In genomic region chr14:59626711-59627110, GRCm38 (mm10) we compare ENCODE assay signal across 9 mouse cellular contexts. TPM values are rescaled to one million over a fixed set of nuclear protein-coding genes. Genes with fewer than 3 reads are reported as not detected.
DNase-seq lines count a peak whose midpoint lies in the region; ATAC-seq and TF ChIP-seq lines count a peak whose summit lies in the region.
"Had no signal": no experiment of that assay in that cellular context is flagged by ENCODE, and none has a peak within 500 bp of the region (broad histone marks: within the 10 kb centered on the region; RNA-seq: fewer than 3 reads in every experiment).

No protein-coding gene starts in this region.

- 11% methylated on average over 8 of the region's 8 CpGs for WGBS in forebrain, postnatal 0 days
- WGBS in limb, embryonic 11.5 days: 32% methylated on average over 8 of the region's 8 CpGs
- 23% methylated on average over 8 of the region's 8 CpGs for WGBS in neural tube, embryonic 14.5 days

- ATAC-seq in forebrain, postnatal 0 days: peak; percentile 3; the same call in 1 of the 2 replicates
- ATAC-seq in limb, embryonic 11.5 days (ENCODE audit: insufficient number of reproducible peaks, low FRiP score, low TSS enrichment, low read depth): no peak
- no peak for ATAC-seq in neural tube, embryonic 14.5 days (ENCODE audit: low read depth)
- no peak for ATAC-seq in CD4-positive, CD25-positive, alpha-beta regulatory T cell, adult 4 months
- ATAC-seq: Patski had no signal

- no peaks in the 10 kb centered on the region for H3K27me3 ChIP-seq in forebrain, postnatal 0 days (ENCODE audit: insufficient read depth, low read length)
- no peaks in the 10 kb centered on the region for H3K27me3 ChIP-seq in limb, embryonic 11.5 days (ENCODE audit: control insufficient read depth, insufficient read depth, low read length)
- peaks cover 4% of the 10 kb centered on the region; the same call in 1 of the 2 replicates for H3K27me3 ChIP-seq in neural tube, embryonic 14.5 days (ENCODE audit: control insufficient read depth, insufficient read depth, low read length)

- peak overlapping the region; percentile 58; the same call in 1 of the 2 replicates for H3K9ac ChIP-seq in forebrain, postnatal 0 days
- H3K9ac ChIP-seq in limb, embryonic 11.5 days (ENCODE audit: low read length): peak overlapping the region; percentile 85
- H3K9ac ChIP-seq in neural tube, embryonic 14.5 days (replicated peaks; ENCODE audit: low read depth, low read length): no peak overlapping the region

- H3K9me3 ChIP-seq in forebrain, postnatal 0 days (ENCODE audit: low read length): no peaks in the 10 kb centered on the region
- no peaks in the 10 kb centered on the region for H3K9me3 ChIP-seq in limb, embryonic 11.5 days (ENCODE audit: control insufficient read depth, low read length)
- H3K9me3 ChIP-seq in neural tube, embryonic 14.5 days (ENCODE audit: control insufficient read depth, low read length): no peaks in the 10 kb centered on the region

- H3K27ac ChIP-seq in layer of hippocampus, adult 2 months: no peak overlapping the region
- peak overlapping the region; percentile 57; the same call in 1 of the 2 replicates for H3K27ac ChIP-seq in forebrain, postnatal 0 days (ENCODE audit: low read depth, low read length)
- H3K27ac ChIP-seq in limb, embryonic 11.5 days (replicated peaks; ENCODE audit: low read depth, low read length): peak overlapping the region; percentile 86
- H3K27ac ChIP-seq in neural tube, embryonic 14.5 days (ENCODE audit: low read depth, low read length): no peak overlapping the region

- H3K4me2 ChIP-seq in forebrain, postnatal 0 days (ENCODE audit: low read depth): peak overlapping the region; percentile 82
- H3K4me2 ChIP-seq in limb, embryonic 11.5 days (ENCODE audit: low read depth, severe bottlenecking): peak overlapping the region; percentile 83
- peak overlapping the region; percentile 71 for H3K4me2 ChIP-seq in neural tube, embryonic 14.5 days (ENCODE audit: low read depth, low read length)

- no peak for DNase-seq in layer of hippocampus, adult 2 months (ENCODE audit: low spot score in 2 of 2)
- no peak for DNase-seq in layer of hippocampus, postnatal 14 days (ENCODE audit: low spot score in 2 of 2)
- peak; percentile 72 for DNase-seq in forebrain, postnatal 0 days
- no peak for DNase-seq in limb, embryonic 11.5 days (ENCODE audit: low spot score)
- DNase-seq in cerebellum, adult 8-10 months: no peak
- DNase-seq in urinary bladder, postnatal 14 days (ENCODE audit: low spot score): no peak

- H3K36me3 ChIP-seq in forebrain, postnatal 0 days (ENCODE audit: insufficient read depth): no peaks in the 10 kb centered on the region
- H3K36me3 ChIP-seq in limb, embryonic 11.5 days (ENCODE audit: control insufficient read depth, insufficient read depth, low read length): no peaks in the 10 kb centered on the region
- H3K36me3 ChIP-seq in neural tube, embryonic 14.5 days (ENCODE audit: control insufficient read depth, insufficient read depth, low read length): no peaks in the 10 kb centered on the region

- TF ChIP-seq CTCF in layer of hippocampus, adult 2 months (conservative IDR thresholded peaks at IDR 0.05): no peak
- TF ChIP-seq CTCF in forebrain, postnatal 0 days (IDR thresholded peaks at IDR 0.05; ENCODE audit: low read depth): no peak

- H3K4me3 ChIP-seq in layer of hippocampus, adult 2 months: peak overlapping the region; percentile 55
- H3K4me3 ChIP-seq in forebrain, postnatal 0 days (ENCODE audit: low read depth, low read length): peak overlapping the region; percentile 67
- peak overlapping the region; percentile 77 for H3K4me3 ChIP-seq in limb, embryonic 11.5 days (ENCODE audit: low read depth, low read length)
- peak overlapping the region; percentile 61 for H3K4me3 ChIP-seq in neural tube, embryonic 14.5 days (ENCODE audit: low read depth, low read length)

- peaks cover 8% of the 10 kb centered on the region; the same call in 1 of the 2 replicates for H3K4me1 ChIP-seq in forebrain, postnatal 0 days (ENCODE audit: insufficient read depth)
- peaks cover 12% of the 10 kb centered on the region for H3K4me1 ChIP-seq in limb, embryonic 11.5 days (ENCODE audit: control insufficient read depth, insufficient read depth, low read length)
- peaks cover 12% of the 10 kb centered on the region; the same call in 1 of the 2 replicates for H3K4me1 ChIP-seq in neural tube, embryonic 14.5 days (ENCODE audit: control insufficient read depth, insufficient read depth, low read length)

RNA-seq across cellular contexts. Expression of gene Shisa2, which starts 1.6 kb away (rescaled TPM):
- total RNA-seq in layer of hippocampus, adult 2 months (2021): 1 to 10 TPM; 3.3 to 3.4 TPM
- 1 to 10 TPM; 3.1 to 5.1 TPM for total RNA-seq in layer of hippocampus, postnatal 14 days (2021)
- total RNA-seq in forebrain, postnatal 0 days (2014; rRNA removed): 11.8 and 12.6 TPM in 2 replicates
- polyA plus RNA-seq in forebrain, postnatal 0 days (2015; fragmentation: Nextera tagmentation; extraction: Ambion mirVana): 5.2 and 7.1 TPM in 2 replicates
- 36.8 and 38.7 TPM in 2 replicates for polyA plus RNA-seq in limb, embryonic 11.5 days (2014; fragmentation: Nextera tagmentation; extraction: Ambion mirVana)
- polyA plus RNA-seq in neural tube, embryonic 14.5 days (2014; fragmentation: Nextera tagmentation; extraction: Ambion mirVana): 4.0 and 4.6 TPM in 2 replicates
- not detected for polyA plus RNA-seq in CD4-positive, CD25-positive, alpha-beta regulatory T cell, adult 4 months (2017; shearing (Covaris generic))
- polyA plus RNA-seq: Patski had no signal

RNA-seq across cellular contexts. Expression of gene Cdadc1, which starts 29.0 kb away (rescaled TPM):
- total RNA-seq in layer of hippocampus, adult 2 months (2021): 10 to 100 TPM; 65.5 to 71.3 TPM
- total RNA-seq in layer of hippocampus, postnatal 14 days (2021): 10 to 100 TPM; 51.1 to 60.0 TPM
- 5.1 and 8.8 TPM in 2 replicates for total RNA-seq in forebrain, postnatal 0 days (2014; rRNA removed)
- polyA plus RNA-seq in forebrain, postnatal 0 days (2015; fragmentation: Nextera tagmentation; extraction: Ambion mirVana): 33.8 and 34.6 TPM in 2 replicates
- 24.6 and 32.5 TPM in 2 replicates for polyA plus RNA-seq in limb, embryonic 11.5 days (2014; fragmentation: Nextera tagmentation; extraction: Ambion mirVana)
- 38.3 and 40.3 TPM in 2 replicates for polyA plus RNA-seq in neural tube, embryonic 14.5 days (2014; fragmentation: Nextera tagmentation; extraction: Ambion mirVana)
- 10 to 100 TPM; 42.8 to 44.7 TPM for polyA plus RNA-seq in CD4-positive, CD25-positive, alpha-beta regulatory T cell, adult 4 months (2017; shearing (Covaris generic))

Comparison
In these comparisons a context has a peak if more than half of its experiments do, and no peak if none do; other contexts are left out.
1. H3K27ac ChIP-seq: peak in forebrain, postnatal 0 days (single experiment) and limb, embryonic 11.5 days (single experiment); none in layer of hippocampus, adult 2 months (single experiment) and neural tube, embryonic 14.5 days (single experiment).
2. Peak in every context shown above with its lines, with median percentiles within 50 percentile points of each other: H3K4me3 ChIP-seq and H3K4me2 ChIP-seq.